Mouse (Mus musculus) liver, embryonic 13.5 days (tissue): ENCODE data around the gene Rab19. TPM values are rescaled to one million over a fixed set of nuclear protein-coding genes. Genes with fewer than 3 reads are reported as not detected.
A peak's percentile ranks its signal among the peaks of the same experiment; 100 is the strongest.
"Not testable (repeated sequence)": the region's sequence is repeated elsewhere in the genome, so short reads cannot be mapped to it uniquely, and the experiment has no call there.

Experiments used
- ATAC-seq: fragments of 200-750 bp; cut with Nextera tagmentation; 2 replicates; pipeline ENCODE4 v1.8.0; 2017; ENCODE audit warnings: low read depth, mild to moderate bottlenecking, moderate number of reproducible peaks, moderate library complexity
- DNase-seq: peaks from one replicate; pipeline ENCODE4 v3.0.0; 2022
- H3K27ac ChIP-seq: fragments of 300-500 bp; sonication (generic); 2 replicates; pipeline ENCODE4 v1.5.1; 2015; ENCODE audit warnings: moderate library complexity, mild to moderate bottlenecking, inconsistent platforms
- H3K27me3 ChIP-seq: fragments of 300-500 bp; sonication (generic); 2 replicates; pipeline ENCODE4 v1.6.1; 2015; ENCODE audit warnings: mild to moderate bottlenecking, inconsistent platforms
- H3K36me3 ChIP-seq: fragments of 300-500 bp; sonication (generic); 2 replicates; pipeline ENCODE4 v1.6.1; 2015; ENCODE audit warnings: mild to moderate bottlenecking, inconsistent platforms
- H3K4me1 ChIP-seq: fragments of 300-500 bp; sonication (generic); replicated peaks from 2 replicates; pipeline ENCODE4 v1.6.1; 2015; ENCODE audit warnings: inconsistent platforms
- H3K4me2 ChIP-seq: fragments of 300-500 bp; sonication (generic); 2 replicates; pipeline ENCODE4 v1.6.1; 2015; ENCODE audit warnings: inconsistent platforms, mild to moderate bottlenecking, moderate library complexity
- H3K4me3 ChIP-seq: fragments of 300-500 bp; sonication (generic); replicated peaks from 2 replicates; pipeline ENCODE4 v1.5.1; 2015; ENCODE audit warnings: mild to moderate bottlenecking, inconsistent platforms
- H3K9ac ChIP-seq: fragments of 300-500 bp; sonication (generic); 2 replicates; pipeline ENCODE4 v1.6.1; 2015; ENCODE audit warnings: mild to moderate bottlenecking, inconsistent platforms
- H3K9me3 ChIP-seq: fragments of 300-500 bp; sonication (generic); replicated peaks from 2 replicates; pipeline ENCODE4 v1.6.1; 2016; ENCODE audit warnings: inconsistent platforms
- WGBS: fragments of 180-500 bp; shearing (Covaris S2); methylation state at CpG from one replicate; pipeline ENCODE4 v1.1.7; 2015; ENCODE audit not compliant: insufficient replicate concordance; 5-methylcytosine and 5-hydroxymethylcytosine counted together
- polyA plus RNA-seq: library from polyadenylated mRNA; unstranded; fragments of >200 nt; fragmentation: Nextera tagmentation; extraction: Ambion mirVana; gene quantifications from 2 replicates; pipeline ENCODE4 v1.2.1, GENCODE M21; 2015

Gene Rab19
- polyA plus RNA-seq, 1 experiment from 2014 or later = 0.18 TPM

DNA sequence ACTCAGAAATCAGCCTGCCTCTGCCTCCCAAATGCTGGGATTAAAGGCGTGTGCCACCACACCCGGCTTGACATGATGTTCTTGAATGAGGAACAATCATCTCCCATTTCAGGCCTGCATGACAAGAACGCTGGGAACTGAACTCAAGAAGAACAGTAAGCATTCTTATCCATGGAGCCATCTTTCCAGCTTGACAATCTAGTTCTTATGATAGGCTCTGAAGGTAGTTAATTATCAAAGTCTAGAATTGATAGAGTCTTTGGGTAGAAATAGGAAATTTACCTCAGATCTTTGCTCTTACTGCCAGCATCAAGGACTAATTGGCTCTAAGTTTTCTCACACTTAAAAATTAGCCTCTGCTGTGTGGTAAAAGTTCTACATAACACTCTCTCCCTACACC is 699 bp upstream of the Rab19 start:
- ATAC-seq (no peak), DNase-seq (no peak)
- Histone ChIP-seq H3K9me3 (no peaks in the 10 kb centered on the region), H3K4me3 (no peak overlapping the region), H3K27me3 (peaks cover 72% of the 10 kb centered on the region), H3K9ac (no peak overlapping the region), H3K4me2 (no peak overlapping the region), H3K27ac (no peak overlapping the region), H3K4me1 (peaks cover 23% of the 10 kb centered on the region), H3K36me3 (no peaks in the 10 kb centered on the region)
- WGBS = 45% methylated on average over 3 of the region's 3 CpGs

DNA sequence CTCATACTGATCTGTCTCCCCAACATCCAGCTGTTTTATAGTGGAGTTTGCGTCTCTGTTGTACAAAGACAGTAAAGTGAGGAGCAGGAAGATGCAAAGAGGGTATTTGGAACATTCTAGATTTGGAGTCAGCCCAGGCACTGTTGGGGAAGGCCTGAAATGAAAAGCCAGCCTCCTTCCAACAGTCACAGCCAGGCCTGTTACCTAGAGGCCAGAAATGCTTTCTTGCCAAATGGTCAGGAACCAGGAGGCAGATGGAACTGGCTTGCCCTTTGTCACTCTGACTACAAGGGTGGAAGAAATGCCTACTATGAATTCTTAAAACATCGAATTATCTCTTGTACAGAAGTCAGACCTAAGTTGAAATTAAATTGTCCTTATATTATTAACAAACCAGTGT is 9.0 kb downstream of the Rab19 start:
- H3K4me2 ChIP-seq = no peak overlapping the region
- WGBS = 77% methylated on average over 2 of the region's 2 CpGs
- ATAC-seq = no peak
- H3K9me3 ChIP-seq = no peaks in the 10 kb centered on the region
- no peak overlapping the region for H3K4me3 ChIP-seq
- no peak for DNase-seq
- no peaks in the 10 kb centered on the region for H3K4me1 ChIP-seq
- no peak overlapping the region for H3K9ac ChIP-seq
- no peak overlapping the region for H3K27ac ChIP-seq
- H3K27me3 ChIP-seq = peaks cover 15% of the 10 kb centered on the region
- 0 out of 2 replicates have a peak, but pooled peaks cover 6% of the 10 kb centered on the region for H3K36me3 ChIP-seq

DNA sequence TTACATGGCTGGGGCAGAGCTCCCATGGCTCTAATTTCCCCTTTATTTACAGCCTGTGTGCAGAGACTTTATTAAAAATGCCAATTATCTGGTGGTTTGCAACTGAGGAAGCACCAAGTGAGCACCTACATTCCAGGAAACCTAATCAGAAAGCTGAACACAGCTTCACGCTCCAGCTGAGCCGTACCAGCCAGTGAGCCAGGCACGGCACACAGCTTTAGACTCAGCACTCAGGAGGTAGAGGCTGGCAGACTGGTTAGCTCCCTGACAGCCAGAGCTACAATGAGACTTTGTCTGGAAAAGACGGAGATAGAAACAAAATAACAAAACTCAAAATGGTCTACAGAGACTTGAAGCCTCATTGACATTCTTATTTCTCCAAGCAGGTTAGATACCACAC is 14.5 kb downstream of the Rab19 start:
- H3K36me3 ChIP-seq = peaks cover 57% of the 10 kb centered on the region
- DNase-seq (no peak), ATAC-seq (no peak)
- no peak overlapping the region for H3K4me3 ChIP-seq
- H3K9ac ChIP-seq = no peak overlapping the region
- no peaks in the 10 kb centered on the region for H3K9me3 ChIP-seq
- no peaks in the 10 kb centered on the region for H3K27me3 ChIP-seq
- no peak overlapping the region for H3K27ac ChIP-seq
- WGBS = 85% methylated on average over 4 of the region's 4 CpGs
- H3K4me2 ChIP-seq = no peak overlapping the region
- H3K4me1 ChIP-seq = no peaks in the 10 kb centered on the region

DNA sequence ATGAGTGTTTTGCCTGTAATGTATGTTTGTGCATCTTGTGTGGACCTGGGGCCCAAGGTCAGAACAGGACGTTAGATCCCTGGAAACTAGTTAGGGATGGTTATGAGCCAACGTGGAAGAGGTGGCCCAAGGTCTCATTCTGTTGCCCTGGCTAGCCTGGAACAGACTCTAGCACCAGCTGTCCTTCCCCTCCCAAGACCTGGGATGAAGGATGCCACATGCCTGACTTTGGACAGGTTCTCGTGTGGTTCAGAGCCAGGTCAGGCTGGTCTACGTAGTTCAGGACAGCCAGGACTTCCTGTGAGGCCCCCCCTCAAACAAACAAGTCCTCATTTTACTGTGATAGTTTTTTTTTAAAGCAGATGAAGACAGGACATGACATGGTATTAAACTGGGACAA is 14.9 kb downstream of the Rab19 start:
- Histone ChIP-seq H3K9me3 (no peaks in the 10 kb centered on the region), H3K27me3 (no peaks in the 10 kb centered on the region), H3K4me3 (no peak overlapping the region), H3K4me1 (no peaks in the 10 kb centered on the region), H3K4me2 (no peak overlapping the region), H3K9ac (no peak overlapping the region), H3K27ac (no peak overlapping the region), H3K36me3 (peaks cover 57% of the 10 kb centered on the region)
- 79% methylated on average over 4 of the region's 4 CpGs for WGBS
- DNase-seq (no peak), ATAC-seq (no peak)

DNA sequence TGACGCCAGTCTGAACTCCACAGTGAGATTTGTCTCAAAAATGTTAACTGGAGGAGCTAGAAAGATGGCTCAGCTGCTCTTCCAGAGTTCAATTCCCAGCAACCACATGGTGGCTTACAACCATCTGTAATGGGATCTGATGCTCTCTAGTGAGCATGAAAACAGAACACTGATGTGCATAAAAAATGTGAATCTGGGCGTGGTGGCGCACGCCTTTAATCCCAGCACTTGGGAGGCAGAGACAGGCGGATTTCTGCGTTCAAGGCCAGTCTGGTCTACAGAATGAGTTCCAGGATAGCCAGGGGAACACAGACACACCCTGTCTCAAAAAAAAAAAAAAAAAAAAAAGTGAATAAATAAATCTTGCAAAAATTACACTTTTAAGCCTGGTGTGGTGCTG is 16.1 kb downstream of the Rab19 start:
- H3K4me2 ChIP-seq = no peak overlapping the region
- H3K9me3 ChIP-seq = no peaks in the 10 kb centered on the region
- no peak overlapping the region for H3K4me3 ChIP-seq
- ATAC-seq = no peak
- no peak overlapping the region for H3K27ac ChIP-seq
- peaks cover 67% of the 10 kb centered on the region for H3K36me3 ChIP-seq
- DNase-seq = no peak
- H3K4me1 ChIP-seq = no peaks in the 10 kb centered on the region
- 88% methylated on average over 6 of the region's 6 CpGs for WGBS
- no peaks in the 10 kb centered on the region for H3K27me3 ChIP-seq
- no peak overlapping the region for H3K9ac ChIP-seq

DNA sequence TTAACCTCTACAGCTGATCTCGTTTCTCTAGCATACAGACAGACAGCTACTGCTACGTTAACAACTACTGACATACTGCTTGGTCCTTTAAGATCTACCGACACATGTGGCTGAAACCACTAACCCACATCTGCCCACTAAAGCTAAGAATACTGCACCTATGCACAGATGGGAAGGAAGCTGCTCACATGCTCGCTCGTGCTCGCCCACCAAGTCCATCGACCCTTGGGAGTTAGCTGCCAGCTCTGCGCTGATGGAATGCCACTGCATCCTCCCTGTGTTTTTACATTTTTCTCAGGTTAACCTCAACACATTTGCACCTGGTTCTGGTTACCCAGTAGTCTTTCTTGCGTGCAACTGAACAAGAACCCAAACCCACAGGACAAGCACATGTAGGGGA is 17.4 kb downstream of the Rab19 start:
- peaks cover 76% of the 10 kb centered on the region for H3K36me3 ChIP-seq
- no peaks in the 10 kb centered on the region for H3K9me3 ChIP-seq
- no peaks in the 10 kb centered on the region for H3K4me1 ChIP-seq
- no peak overlapping the region for H3K4me3 ChIP-seq
- no peak overlapping the region for H3K27ac ChIP-seq
- DNase-seq (no peak), ATAC-seq (no peak)
- 81% methylated on average over 9 of the region's 9 CpGs for WGBS
- no peak overlapping the region for H3K4me2 ChIP-seq
- no peak overlapping the region for H3K9ac ChIP-seq
- no peaks in the 10 kb centered on the region for H3K27me3 ChIP-seq

DNA sequence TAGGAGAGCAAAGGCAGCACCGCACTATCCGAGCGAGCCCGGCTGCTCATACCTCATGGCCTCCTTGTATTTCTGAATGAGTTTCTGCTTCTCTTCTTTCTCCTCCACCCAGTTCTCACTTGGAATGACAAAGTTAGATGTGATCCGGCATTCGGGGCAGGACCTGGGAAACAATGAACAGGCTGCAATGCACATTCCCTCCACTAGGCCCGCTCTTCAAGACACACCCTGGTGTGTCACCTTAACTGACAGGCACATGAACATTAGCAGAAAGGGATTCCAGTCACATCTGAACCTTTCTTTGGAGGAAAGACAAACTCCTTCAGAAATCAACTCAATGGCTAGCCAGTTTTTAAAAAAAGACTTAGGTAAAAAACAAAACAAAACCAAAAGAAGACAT is 19.4 kb downstream of the Rab19 start:
- H3K4me1 ChIP-seq = no peaks in the 10 kb centered on the region
- DNase-seq (no peak), ATAC-seq (no peak)
- no peak overlapping the region for H3K4me2 ChIP-seq
- H3K27me3 ChIP-seq = no peaks in the 10 kb centered on the region
- peaks cover 95% of the 10 kb centered on the region for H3K36me3 ChIP-seq
- WGBS = 81% methylated on average over 7 of the region's 7 CpGs
- no peak overlapping the region for H3K4me3 ChIP-seq
- H3K9me3 ChIP-seq = no peaks in the 10 kb centered on the region
- H3K27ac ChIP-seq = no peak overlapping the region
- H3K9ac ChIP-seq = no peak overlapping the region

DNA sequence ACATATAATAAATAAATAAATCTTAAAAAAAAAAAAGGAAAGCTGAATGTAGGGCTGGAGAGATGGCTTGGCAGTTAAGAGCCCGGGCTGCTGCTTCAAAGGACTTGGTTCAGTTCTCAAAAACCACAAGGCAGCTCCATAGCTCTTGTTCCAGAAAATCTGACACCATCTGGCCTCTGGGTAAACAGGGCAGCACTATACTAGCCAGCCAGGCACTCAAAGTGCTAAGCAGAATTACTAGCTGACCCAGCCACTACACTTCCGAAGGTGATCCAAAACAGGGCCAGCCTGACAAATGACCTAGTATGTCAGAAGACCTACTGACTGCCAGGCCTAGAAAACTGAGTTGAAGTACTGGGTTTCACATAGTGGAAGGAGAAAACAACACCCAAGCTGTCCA is 22.2 kb downstream of the Rab19 start:
- Histone ChIP-seq H3K9ac (no peak overlapping the region), H3K27me3 (no peaks in the 10 kb centered on the region), H3K9me3 (no peaks in the 10 kb centered on the region), H3K27ac (no peak overlapping the region), H3K4me2 (no peak overlapping the region), H3K36me3 (peaks cover 91% of the 10 kb centered on the region), H3K4me3 (no peak overlapping the region), H3K4me1 (peaks cover 10% of the 10 kb centered on the region)
- ATAC-seq = no peak
- WGBS = 84% methylated on average over 2 of the region's 2 CpGs
- no peak for DNase-seq

DNA sequence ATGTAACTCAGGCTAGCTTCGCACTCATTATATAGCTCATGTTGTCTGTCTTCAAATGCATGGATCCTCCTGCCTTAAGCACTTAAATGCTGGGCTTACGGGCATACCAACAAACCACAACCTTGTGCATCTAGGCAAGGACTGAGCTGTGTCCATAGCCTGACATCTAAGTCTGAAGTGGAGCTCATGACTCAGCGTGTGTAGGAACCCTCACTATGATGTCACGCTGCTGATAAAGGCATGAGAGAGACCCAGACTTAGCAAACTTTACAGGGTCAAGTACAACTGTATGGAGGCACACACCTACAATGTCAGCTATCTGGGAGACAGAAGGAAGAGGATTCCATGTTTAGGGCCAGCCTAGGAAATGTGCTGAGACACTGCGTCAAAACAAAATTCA is 25.5 kb downstream of the Rab19 start:
- Histone ChIP-seq H3K4me1 (peaks cover 10% of the 10 kb centered on the region), H3K9ac (no peak overlapping the region), H3K4me2 (no peak overlapping the region), H3K27ac (no peak overlapping the region), H3K27me3 (no peaks in the 10 kb centered on the region), H3K9me3 (no peaks in the 10 kb centered on the region), H3K4me3 (no peak overlapping the region), H3K36me3 (peaks cover 77% of the 10 kb centered on the region)
- WGBS = 68% methylated on average over 5 of the region's 5 CpGs
- ATAC-seq (peak; percentile 51; the same call in 1 of the 2 replicates), DNase-seq (no peak)

DNA sequence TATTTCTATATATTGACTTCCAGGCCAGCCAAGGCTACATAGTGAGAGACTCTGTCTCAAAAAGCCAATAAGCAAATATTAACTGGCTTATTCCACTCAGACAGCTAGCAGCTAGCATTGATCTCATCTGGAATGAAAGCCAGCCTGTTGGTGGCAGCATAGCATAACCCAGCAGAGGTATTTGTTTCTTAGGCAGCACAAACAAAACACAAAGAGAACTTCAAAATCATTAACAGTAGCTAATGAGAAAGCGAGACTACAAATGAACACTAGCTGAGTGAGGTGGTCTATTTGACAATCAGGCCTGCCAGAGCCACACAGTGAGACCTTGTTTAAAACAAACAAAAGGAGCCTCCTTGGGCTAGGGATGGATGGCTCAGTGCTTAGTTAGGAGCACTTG is 33.1 kb downstream of the Rab19 start:
- DNase-seq = no peak
- no peak overlapping the region for H3K9ac ChIP-seq
- peaks cover 43% of the 10 kb centered on the region for H3K4me1 ChIP-seq
- no peak for ATAC-seq
- no peaks in the 10 kb centered on the region for H3K9me3 ChIP-seq
- WGBS = 80% methylated on average over 1 of the region's 1 CpGs
- H3K36me3 ChIP-seq = peaks cover 31% of the 10 kb centered on the region
- H3K4me2 ChIP-seq = no peak overlapping the region
- peaks cover 4% of the 10 kb centered on the region for H3K27me3 ChIP-seq
- peak overlapping the region; percentile 30; the same call in 1 of the 2 replicates for H3K27ac ChIP-seq
- H3K4me3 ChIP-seq = no peak overlapping the region

DNA sequence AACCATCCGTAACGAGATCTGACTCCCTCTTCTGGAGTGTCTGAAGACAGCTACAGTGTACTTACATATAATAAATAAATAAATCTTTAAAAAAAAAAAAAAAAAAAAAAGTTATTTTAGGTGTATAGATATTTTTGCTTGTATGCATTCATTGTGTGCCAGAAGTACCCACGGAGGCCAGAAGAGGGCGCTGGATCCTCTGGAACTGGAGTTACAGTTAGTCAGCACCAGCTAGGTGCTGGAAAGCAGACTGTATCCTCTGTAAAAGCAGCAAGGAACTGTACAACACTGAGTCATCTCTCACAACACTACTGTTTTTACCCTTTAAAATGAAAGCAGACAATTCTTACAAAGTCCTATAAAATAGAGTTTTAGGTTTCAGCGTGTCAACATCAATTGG is 34.8 kb downstream of the Rab19 start:
- Histone ChIP-seq H3K27me3 (peaks cover 4% of the 10 kb centered on the region), H3K9me3 (no peaks in the 10 kb centered on the region), H3K36me3 (peaks cover 19% of the 10 kb centered on the region), H3K27ac (peak overlapping the region; percentile 73; the same call in 1 of the 2 replicates), H3K9ac (no peak overlapping the region; the same call in 1 of the 2 replicates), H3K4me2 (peak overlapping the region; percentile 73), H3K4me1 (peaks cover 49% of the 10 kb centered on the region), H3K4me3 (peak overlapping the region; percentile 43)
- DNase-seq = peak; percentile 71
- ATAC-seq = no peak
- WGBS = 39% methylated on average over 3 of the region's 5 CpGs

DNA sequence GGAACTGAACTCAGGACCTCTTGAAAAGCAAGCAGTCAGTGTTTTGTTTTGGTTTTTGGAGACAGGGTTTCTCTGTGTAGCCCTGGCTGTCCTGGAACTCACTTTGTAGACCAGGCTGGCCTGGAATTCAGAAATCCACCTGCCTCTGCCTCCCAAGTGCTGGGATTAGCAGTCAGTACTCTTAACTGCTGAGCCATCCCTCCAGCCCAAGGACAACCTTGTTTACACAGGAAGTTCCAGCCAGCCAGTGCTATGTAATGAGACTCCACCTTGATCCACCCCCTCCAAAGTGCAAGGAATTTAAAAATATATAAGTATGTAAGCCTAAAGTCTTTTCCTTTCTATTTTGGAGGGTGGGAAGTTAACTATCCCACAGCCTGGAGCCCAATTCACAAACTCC is 35.7 kb downstream of the Rab19 start:
- Histone ChIP-seq H3K4me3 (peak overlapping the region; percentile 43; the same call in 1 of the 2 replicates), H3K36me3 (peaks cover 19% of the 10 kb centered on the region), H3K27ac (peak overlapping the region; percentile 73), H3K9ac (peak overlapping the region; percentile 59), H3K4me2 (peak overlapping the region; percentile 73), H3K4me1 (peaks cover 56% of the 10 kb centered on the region)
- not testable (repeated sequence) for H3K27me3 ChIP-seq, H3K9me3 ChIP-seq, DNase-seq, ATAC-seq
